Mouse (Mus musculus) neural tube, embryonic 11.5 days (tissue): ENCODE data around the gene Aurkb. TPM values are rescaled to one million over a fixed set of nuclear protein-coding genes. Genes with fewer than 3 reads are reported as not detected.

Experiments used
- ATAC-seq: fragments of 200-750 bp; cut with Nextera tagmentation; 2 replicates; pipeline ENCODE4 v1.8.0; 2017; ENCODE audit warnings: moderate number of reproducible peaks, mild to moderate bottlenecking, moderate TSS enrichment, moderate library complexity; ENCODE audit not compliant: insufficient read depth, low FRiP score, low TSS enrichment
- DNase-seq: peaks from one replicate; pipeline ENCODE4 v3.0.0-alpha.2; 2015; ENCODE audit warnings: low spot score
- H3K27ac ChIP-seq: fragments of 300-500 bp; sonication (generic); 2 replicates; pipeline ENCODE4 v1.5.1; 2014; ENCODE audit warnings: low read depth, mild to moderate bottlenecking, low read length
- H3K27me3 ChIP-seq: fragments of 300-500 bp; sonication (generic); 2 replicates; pipeline ENCODE4 v1.6.1; 2014; ENCODE audit warnings: mild to moderate bottlenecking, low read length, mixed read lengths; ENCODE audit not compliant: control insufficient read depth, insufficient read depth
- H3K36me3 ChIP-seq: fragments of 300-500 bp; sonication (generic); 2 replicates; pipeline ENCODE4 v1.6.1; 2014; ENCODE audit warnings: mild to moderate bottlenecking, low read length, moderate library complexity, mixed read lengths; ENCODE audit not compliant: control insufficient read depth, insufficient read depth
- H3K4me1 ChIP-seq: fragments of 300-500 bp; sonication (generic); 2 replicates; pipeline ENCODE4 v1.6.1; 2014; ENCODE audit warnings: low read length, mixed read lengths; ENCODE audit not compliant: control insufficient read depth, insufficient read depth
- H3K4me2 ChIP-seq: fragments of 300-500 bp; sonication (generic); 2 replicates; pipeline ENCODE4 v1.6.1; 2014; ENCODE audit warnings: low read depth, mild to moderate bottlenecking, moderate library complexity
- H3K4me3 ChIP-seq: fragments of 300-500 bp; sonication (generic); 2 replicates; pipeline ENCODE4 v1.5.1; 2014; ENCODE audit warnings: low read depth, low read length
- H3K9ac ChIP-seq: fragments of 300-500 bp; sonication (generic); 2 replicates; pipeline ENCODE4 v1.6.1; 2014; ENCODE audit warnings: mild to moderate bottlenecking, low read length
- H3K9me3 ChIP-seq: fragments of 300-500 bp; sonication (generic); 2 replicates; pipeline ENCODE4 v1.6.1; 2016; ENCODE audit warnings: low read length; ENCODE audit not compliant: control insufficient read depth
- WGBS: fragments of 180-500 bp; shearing (Covaris S2); extraction: QIAGEN DNeasy Blood & Tissue Kit; methylation state at CpG from one replicate; pipeline ENCODE4 v1.1.7; 2014; 5-methylcytosine and 5-hydroxymethylcytosine counted together
- polyA plus RNA-seq: library from polyadenylated mRNA; unstranded; fragments of >200 nt; fragmentation: Nextera tagmentation; extraction: Ambion mirVana; gene quantifications from 2 replicates; pipeline ENCODE4 v1.2.1, GENCODE M21; 2014

The Aurkb gene
- polyA plus RNA-seq, 1 experiment from 2014 or later: 155 TPM

- H3K4me1 ChIP-seq: peaks cover 27% of the 10 kb centered on the region
- no peak for ATAC-seq
- no peak for DNase-seq
- peak overlapping the region; percentile 66; the same call in 1 of the 2 replicates for H3K9ac ChIP-seq
- H3K4me2 ChIP-seq: peak overlapping the region; percentile 77
- H3K4me3 ChIP-seq: peak overlapping the region; percentile 76
- H3K27ac ChIP-seq: no peak overlapping the region
- H3K9me3 ChIP-seq: no peaks in the 10 kb centered on the region
- no peaks in the 10 kb centered on the region for H3K36me3 ChIP-seq
- H3K27me3 ChIP-seq: no peaks in the 10 kb centered on the region
- 48% methylated on average over 9 of the region's 9 CpGs for WGBS
These were observed 19.0 kb downstream of the Aurkb start for GRCm38 (mm10) chr11:69064259-69065133.

DNA sequence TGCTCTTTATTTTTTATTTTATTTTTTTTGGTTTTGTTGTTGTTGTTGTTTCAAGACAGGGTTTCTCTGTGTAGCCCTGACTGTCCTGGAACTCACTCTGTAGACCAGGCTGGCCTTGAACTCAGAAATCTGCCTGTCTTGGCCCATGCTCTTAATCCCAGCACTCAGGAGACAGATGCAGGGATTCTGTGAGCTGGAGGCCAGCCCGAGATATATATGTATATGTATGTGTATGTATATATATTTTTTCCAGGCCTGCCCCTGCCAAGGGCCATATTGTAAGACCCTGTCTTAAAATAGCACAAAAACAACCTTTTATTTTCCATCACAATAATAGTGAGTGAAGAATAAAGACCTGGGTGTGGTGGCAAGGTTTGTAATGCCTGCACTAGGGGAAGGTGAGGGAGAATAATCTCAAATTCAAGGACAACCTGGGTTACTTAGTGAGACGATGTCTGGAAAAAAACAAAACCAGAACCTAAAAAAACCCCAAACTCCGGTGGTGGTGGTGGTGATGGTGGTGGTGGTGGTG, 20.0 kb downstream of the Aurkb start:
- Histone ChIP-seq H3K9me3 (no peaks in the 10 kb centered on the region), H3K27ac (no peak overlapping the region), H3K9ac (no peak overlapping the region), H3K4me3 (no peak overlapping the region), H3K4me2 (peak overlapping the region; percentile 75; the same call in 1 of the 2 replicates), H3K36me3 (no peaks in the 10 kb centered on the region), H3K27me3 (no peaks in the 10 kb centered on the region), H3K4me1 (peaks cover 26% of the 10 kb centered on the region)
- 62% methylated on average over 3 of the region's 3 CpGs for WGBS
- no peak for ATAC-seq
- DNase-seq: no peak

DNA sequence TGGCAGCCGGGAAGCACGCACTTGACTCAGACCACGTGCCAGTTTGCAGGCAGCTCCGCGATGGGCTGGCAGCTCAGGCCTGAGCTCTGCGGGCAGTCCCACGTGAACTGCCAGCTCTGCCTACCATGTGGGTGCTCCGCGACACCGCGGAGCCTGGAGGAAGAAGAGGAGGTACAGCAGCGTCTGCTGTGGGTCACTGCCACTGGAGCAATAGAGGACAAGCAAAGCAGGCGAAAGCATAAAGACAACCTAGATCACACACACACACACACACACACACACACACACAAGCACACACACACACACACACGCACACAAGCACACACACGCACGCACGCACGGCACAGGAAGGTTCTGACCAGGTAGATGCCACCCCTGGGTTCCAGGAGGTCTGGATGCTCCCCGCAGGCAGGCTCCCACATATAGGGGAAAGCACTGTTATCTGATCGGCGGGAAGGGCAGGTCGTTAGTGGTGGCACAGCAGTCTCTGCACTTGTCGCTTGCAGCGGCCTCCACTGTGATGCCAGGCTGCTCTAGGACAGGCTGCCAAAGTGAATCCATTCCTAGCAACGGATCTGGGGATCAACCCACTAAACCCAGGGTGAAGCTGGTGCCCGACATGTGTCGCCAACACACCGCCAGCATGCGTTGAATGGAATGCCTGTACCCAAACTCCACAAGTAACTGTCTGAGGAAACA, 20.9 kb downstream of the Aurkb start:
- 3% methylated on average over 28 of the region's 29 CpGs for WGBS
- no peak for ATAC-seq
- peak; percentile 40 for DNase-seq
- no peaks in the 10 kb centered on the region for H3K27me3 ChIP-seq
- H3K9me3 ChIP-seq: no peaks in the 10 kb centered on the region
- no peak overlapping the region for H3K27ac ChIP-seq
- peak overlapping the region; percentile 33 for H3K4me3 ChIP-seq
- H3K4me2 ChIP-seq: peak overlapping the region; percentile 75
- no peaks in the 10 kb centered on the region for H3K36me3 ChIP-seq
- peak overlapping the region; percentile 46 for H3K9ac ChIP-seq
- H3K4me1 ChIP-seq: peaks cover 18% of the 10 kb centered on the region

GRCm38 (mm10) chr11:69066956-69067355, 21.5 kb downstream of the Aurkb start:
- Histone ChIP-seq H3K4me3 (peak overlapping the region; percentile 33), H3K4me2 (peak overlapping the region; percentile 75), H3K27me3 (no peaks in the 10 kb centered on the region), H3K9ac (no peak overlapping the region), H3K9me3 (no peaks in the 10 kb centered on the region), H3K36me3 (no peaks in the 10 kb centered on the region), H3K27ac (no peak overlapping the region), H3K4me1 (peaks cover 13% of the 10 kb centered on the region; the same call in 1 of the 2 replicates)
- ATAC-seq: no peak
- WGBS: 9% methylated on average over 8 of the region's 8 CpGs
- DNase-seq: peak; percentile 89

DNA sequence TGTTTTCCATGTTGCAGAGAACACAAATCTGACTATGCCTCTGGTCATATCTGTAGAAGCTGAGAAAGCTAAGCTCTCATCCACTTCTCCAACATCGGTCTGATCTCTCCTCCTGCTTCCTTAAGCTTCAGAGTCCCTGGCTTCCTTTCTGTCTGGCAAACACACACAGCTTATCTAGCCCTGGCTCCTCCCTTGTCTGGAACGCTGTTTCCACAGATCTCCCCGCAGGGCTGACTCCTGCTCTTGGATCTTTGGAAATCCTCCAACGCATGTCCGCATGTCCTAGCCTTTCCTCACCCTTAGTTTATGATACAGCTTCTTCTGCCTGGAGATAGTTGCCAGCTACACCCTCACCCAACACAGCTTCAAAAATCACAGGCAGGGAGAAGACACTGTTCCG, 22.2 kb downstream of the Aurkb start:
- no peak overlapping the region for H3K27ac ChIP-seq
- WGBS: 66% methylated on average over 6 of the region's 6 CpGs
- no peak overlapping the region for H3K4me2 ChIP-seq
- ATAC-seq: no peak
- no peaks in the 10 kb centered on the region for H3K36me3 ChIP-seq
- H3K9ac ChIP-seq: no peak overlapping the region
- peaks cover 14% of the 10 kb centered on the region for H3K4me1 ChIP-seq
- no peaks in the 10 kb centered on the region for H3K9me3 ChIP-seq
- no peak overlapping the region for H3K4me3 ChIP-seq
- no peaks in the 10 kb centered on the region for H3K27me3 ChIP-seq
- no peak for DNase-seq

GRCm38 (mm10) chr11:69070093-69070492, 24.6 kb downstream of the Aurkb start:
- no peaks in the 10 kb centered on the region for H3K27me3 ChIP-seq
- ATAC-seq (no peak), DNase-seq (no peak)
- under 1% methylated on average over 13 of the region's 13 CpGs for WGBS
- H3K4me3 ChIP-seq: peak overlapping the region; percentile 47
- H3K27ac ChIP-seq: peak overlapping the region; percentile 64
- H3K9ac ChIP-seq: peak overlapping the region; percentile 85
- peaks cover 11% of the 10 kb centered on the region for H3K4me1 ChIP-seq
- H3K36me3 ChIP-seq: no peaks in the 10 kb centered on the region
- H3K9me3 ChIP-seq: no peaks in the 10 kb centered on the region
- H3K4me2 ChIP-seq: peak overlapping the region; percentile 75

GRCm38 (mm10) chr11:69070590-69071222, 25.3 kb downstream of the Aurkb start, which contains the start of gene Tmem107:
Tmem107 (plus strand) TSS chr11:69070806.
- WGBS: under 1% methylated on average over 47 of the region's 47 CpGs
- Histone ChIP-seq H3K4me3 (peak within 1 kb of the TSS; percentile 47), H3K9me3 (no peaks in the 10 kb centered on the region), H3K4me2 (peak within 1 kb of the TSS; percentile 75), H3K27me3 (no peaks in the 10 kb centered on the region), H3K27ac (peak within 1 kb of the TSS; percentile 64), H3K4me1 (peaks cover 11% of the 10 kb centered on the region), H3K9ac (peak within 1 kb of the TSS; percentile 85), H3K36me3 (no peaks in the 10 kb centered on the region)
- DNase-seq (peak; percentile 96), ATAC-seq (peak; percentile 74)

DNA sequence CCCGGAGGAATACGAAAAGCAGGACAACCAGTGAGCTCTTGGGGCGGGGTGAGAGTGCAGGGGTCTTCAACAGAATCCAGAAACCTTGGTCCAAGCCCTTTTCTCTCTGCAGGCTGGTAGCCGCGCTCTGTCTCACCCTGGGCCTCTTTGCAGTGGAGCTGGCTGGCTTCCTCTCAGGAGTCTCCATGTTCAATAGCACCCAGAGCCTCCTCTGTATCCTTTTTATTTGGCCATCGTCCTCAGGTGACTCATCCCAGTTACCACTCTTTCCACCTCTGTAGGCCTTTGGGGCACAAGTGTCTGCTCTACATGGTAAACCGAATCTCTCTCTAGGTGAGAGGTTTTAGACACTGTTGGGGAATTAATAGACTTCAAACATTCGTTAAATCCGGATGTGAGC, 25.8 kb downstream of the Aurkb start:
- ATAC-seq: no peak
- H3K4me3 ChIP-seq: peak overlapping the region; percentile 47
- 28% methylated on average over 9 of the region's 9 CpGs for WGBS
- no peaks in the 10 kb centered on the region for H3K9me3 ChIP-seq
- H3K4me1 ChIP-seq: peaks cover 7% of the 10 kb centered on the region
- peak overlapping the region; percentile 85 for H3K9ac ChIP-seq
- peak overlapping the region; percentile 75 for H3K4me2 ChIP-seq
- no peaks in the 10 kb centered on the region for H3K36me3 ChIP-seq
- no peaks in the 10 kb centered on the region for H3K27me3 ChIP-seq
- no peak overlapping the region for H3K27ac ChIP-seq
- no peak for DNase-seq
